ENCODE assay signal across 8 mouse cellular contexts in genomic region chr5:39755375-39755774, GRCm38 (mm10). TPM values are rescaled to one million over a fixed set of nuclear protein-coding genes. Genes with fewer than 3 reads are reported as not detected.
DNase-seq lines count a peak whose midpoint lies in the region; ATAC-seq lines count a peak whose summit lies in the region.
"Not testable (repeated sequence)": the region's sequence is repeated elsewhere in the genome, so short reads cannot be mapped to it uniquely, and the experiment has no call there.
"Had no signal": no experiment of that assay in that cellular context is flagged by ENCODE, and none has a peak within 500 bp of the region (broad histone marks: within the 10 kb centered on the region; RNA-seq: fewer than 3 reads in every experiment).

Gene Hs3st1, minus strand, starts transcription at chr5:39755475.

- H3K9ac ChIP-seq in forebrain, embryonic 12.5 days; hindbrain, embryonic 12.5 days; midbrain, embryonic 11.5 days (ENCODE audit: low read length); neural tube, embryonic 15.5 days (replicated peaks): not testable (repeated sequence)

- intact Hi-C loops in left cerebral cortex, postnatal 10 days (cut with DNase I): not testable (repeated sequence)

- H3K27ac ChIP-seq in forebrain, embryonic 12.5 days; hindbrain, embryonic 12.5 days; midbrain, embryonic 11.5 days (ENCODE audit: low read depth, low read length); neural tube, embryonic 15.5 days (replicated peaks): not testable (repeated sequence)

- not testable (repeated sequence) for H3K4me1 ChIP-seq in forebrain, embryonic 12.5 days; hindbrain, embryonic 12.5 days; midbrain, embryonic 11.5 days (ENCODE audit: control insufficient read depth, insufficient read depth, low read length); neural tube, embryonic 15.5 days

- not testable (repeated sequence) for H3K4me2 ChIP-seq in forebrain, embryonic 12.5 days; hindbrain, embryonic 12.5 days (replicated peaks); midbrain, embryonic 11.5 days; neural tube, embryonic 15.5 days

- not testable (repeated sequence) for H3K36me3 ChIP-seq in forebrain, embryonic 12.5 days (replicated peaks); hindbrain, embryonic 12.5 days; midbrain, embryonic 11.5 days (ENCODE audit: control insufficient read depth, insufficient read depth, low read length); neural tube, embryonic 15.5 days

- not testable (repeated sequence) for ATAC-seq in forebrain, embryonic 12.5 days (ENCODE audit: low FRiP score); hindbrain, embryonic 12.5 days (ENCODE audit: low FRiP score); midbrain, embryonic 11.5 days (ENCODE audit: low FRiP score); neural tube, embryonic 15.5 days (ENCODE audit: low FRiP score)

- not testable (repeated sequence) for H3K27me3 ChIP-seq in forebrain, embryonic 12.5 days; hindbrain, embryonic 12.5 days; midbrain, embryonic 11.5 days (ENCODE audit: control insufficient read depth, insufficient read depth, low read length); neural tube, embryonic 15.5 days (replicated peaks)

- not testable (repeated sequence) for DNase-seq in adrenal gland, postnatal 25 days; layer of hippocampus, adult 18-20 months (ENCODE audit: low spot score in 2 of 2); left cerebral cortex, postnatal 10 days (ENCODE audit: extremely low spot score in 1 of 2, low spot score in 2 of 2); midbrain, embryonic 11.5 days (ENCODE audit: low spot score, missing footprints)

- not testable (repeated sequence) for H3K9me3 ChIP-seq in forebrain, embryonic 12.5 days; hindbrain, embryonic 12.5 days (replicated peaks); midbrain, embryonic 11.5 days (ENCODE audit: control insufficient read depth, low read length); neural tube, embryonic 15.5 days (replicated peaks)

- 92% methylated on average over 15 of the region's 15 CpGs for WGBS in forebrain, embryonic 12.5 days
- 92% methylated on average over 15 of the region's 15 CpGs for WGBS in hindbrain, embryonic 12.5 days
- 95% methylated on average over 15 of the region's 15 CpGs for WGBS in midbrain, embryonic 11.5 days
- WGBS in neural tube, embryonic 15.5 days: 96% methylated on average over 15 of the region's 15 CpGs

- not testable (repeated sequence) for H3K4me3 ChIP-seq in forebrain, embryonic 12.5 days (replicated peaks); hindbrain, embryonic 12.5 days; midbrain, embryonic 11.5 days (ENCODE audit: low read depth, low read length); neural tube, embryonic 15.5 days (replicated peaks)

RNA-seq across cellular contexts. Expression of gene Hs3st1, which starts in this region (rescaled TPM):
- total RNA-seq in adrenal gland, postnatal 25 days (2021): 30.4 and 36.1 TPM in 2 replicates
- 14.0 and 14.9 TPM in 2 replicates for polyA plus RNA-seq in forebrain, embryonic 12.5 days (2016; fragmentation: Nextera tagmentation; extraction: Ambion mirVana)
- polyA plus RNA-seq in hindbrain, embryonic 12.5 days (2016; fragmentation: Nextera tagmentation; extraction: Ambion mirVana): 13.9 and 16.6 TPM in 2 replicates
- 10 to 100 TPM; 20.0 to 23.6 TPM for total RNA-seq in layer of hippocampus, adult 18-20 months (2021)
- total RNA-seq in left cerebral cortex, postnatal 10 days (2021): 10 to 100 TPM; 57.9 to 64.8 TPM
- 11.6 and 13.1 TPM in 2 replicates for polyA plus RNA-seq in midbrain, embryonic 11.5 days (2014; fragmentation: Nextera tagmentation; extraction: Ambion mirVana)
- polyA plus RNA-seq in neural tube, embryonic 15.5 days (2015; fragmentation: Nextera tagmentation; extraction: Ambion mirVana): 37.3 and 43.0 TPM in 2 replicates
- polyA plus RNA-seq: CD4-positive, CD25-positive, alpha-beta regulatory T cell, adult 4 months had no signal
